In the genomic region with DNA sequence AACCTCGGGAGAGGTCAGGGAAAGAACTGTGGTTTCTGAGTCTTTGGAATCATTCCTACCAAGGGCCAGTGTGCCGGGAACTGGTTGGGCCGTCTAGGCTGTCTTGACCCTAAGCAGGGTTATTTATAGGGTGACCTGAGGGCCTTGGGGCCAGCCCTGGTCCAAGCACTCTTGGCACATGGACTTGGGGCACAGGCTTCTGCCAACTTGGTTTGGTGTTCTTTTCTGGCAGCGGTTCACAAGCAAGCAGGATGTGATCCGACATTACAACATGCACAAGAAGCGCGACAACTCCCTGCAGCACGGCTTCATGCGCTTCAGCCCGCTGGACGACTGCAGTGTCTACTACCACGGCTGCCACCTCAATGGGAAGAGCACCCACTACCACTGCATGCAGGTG, we compare ENCODE assay signal across 17 mouse cellular contexts.
DNase-seq lines count a peak whose midpoint lies in the region; ATAC-seq and TF ChIP-seq lines count a peak whose summit lies in the region.
"Had no signal": no experiment of that assay in that cellular context is flagged by ENCODE, and none has a peak within 500 bp of the region (broad histone marks: within the 10 kb centered on the region; RNA-seq: fewer than 3 reads in every experiment).

No protein-coding gene starts in this region.

- no peak for ATAC-seq in intestine, embryonic 14.5 days (replicated peaks; ENCODE audit: low FRiP score, low TSS enrichment, low read depth)
- no peak for ATAC-seq in intestine, postnatal 0 days
- no peak for ATAC-seq in intestine, embryonic 16.5 days
- no peak for ATAC-seq in hindbrain, embryonic 13.5 days (ENCODE audit: low FRiP score)
- ATAC-seq: activated CD4-positive, CD25-positive, alpha-beta regulatory T cell, adult 4 months; forebrain, embryonic 15.5 days had no signal

- H3K4me1 ChIP-seq in intestine, embryonic 14.5 days (replicated peaks; ENCODE audit: control insufficient read depth, insufficient read depth, low read length), result peaks cover 44% of the 10 kb centered on the region
- peaks cover 8% of the 10 kb centered on the region for H3K4me1 ChIP-seq in intestine, postnatal 0 days (replicated peaks; ENCODE audit: control insufficient read depth, insufficient read depth, low read length)
- peaks cover 31% of the 10 kb centered on the region for H3K4me1 ChIP-seq in intestine, embryonic 16.5 days (ENCODE audit: control insufficient read depth, insufficient read depth, low read length)
- H3K4me1 ChIP-seq in hindbrain, embryonic 13.5 days (replicated peaks), result peaks cover 52% of the 10 kb centered on the region

- H3K27me3 ChIP-seq in intestine, embryonic 14.5 days (replicated peaks; ENCODE audit: control insufficient read depth, insufficient read depth, low read length), result no peaks in the 10 kb centered on the region
- no peaks in the 10 kb centered on the region for H3K27me3 ChIP-seq in intestine, postnatal 0 days (replicated peaks; ENCODE audit: control insufficient read depth, insufficient read depth, low read length)
- H3K27me3 ChIP-seq in intestine, embryonic 16.5 days (replicated peaks; ENCODE audit: control insufficient read depth, insufficient read depth, low read length), result no peaks in the 10 kb centered on the region
- peaks cover 73% of the 10 kb centered on the region for H3K27me3 ChIP-seq in hindbrain, embryonic 13.5 days
- H3K27me3 ChIP-seq: forebrain, embryonic 15.5 days; liver, embryonic 13.5 days had no signal

- no peak overlapping the region for H3K9ac ChIP-seq in intestine, embryonic 14.5 days (ENCODE audit: low read length)
- no peak overlapping the region for H3K9ac ChIP-seq in intestine, postnatal 0 days (ENCODE audit: low read depth, low read length)
- H3K9ac ChIP-seq in intestine, embryonic 16.5 days (ENCODE audit: low read depth, low read length), result no peak overlapping the region
- no peak overlapping the region for H3K9ac ChIP-seq in hindbrain, embryonic 13.5 days
- H3K9ac ChIP-seq: forebrain, embryonic 15.5 days; hindbrain, embryonic 14.5 days had no signal

- TF ChIP-seq CTCF in intestine, postnatal 0 days (IDR thresholded peaks at IDR 0.05; ENCODE audit: low read depth), result no peak

- H3K4me3 ChIP-seq in intestine, embryonic 14.5 days (ENCODE audit: low read depth, low read length), result no peak overlapping the region
- H3K4me3 ChIP-seq in intestine, postnatal 0 days (ENCODE audit: low read depth, low read length), result no peak overlapping the region
- H3K4me3 ChIP-seq in intestine, embryonic 16.5 days (ENCODE audit: low read length), result no peak overlapping the region
- no peak overlapping the region for H3K4me3 ChIP-seq in hindbrain, embryonic 13.5 days
- H3K4me3 ChIP-seq: forebrain, embryonic 15.5 days; liver, embryonic 13.5 days had no signal

- no peak overlapping the region for H3K4me2 ChIP-seq in intestine, embryonic 14.5 days (ENCODE audit: low read length)
- H3K4me2 ChIP-seq in intestine, postnatal 0 days (replicated peaks; ENCODE audit: low read depth), result no peak overlapping the region
- no peak overlapping the region for H3K4me2 ChIP-seq in intestine, embryonic 16.5 days (ENCODE audit: low read depth, low read length)
- H3K4me2 ChIP-seq in hindbrain, embryonic 13.5 days, result no peak overlapping the region
- H3K4me2 ChIP-seq: forebrain, embryonic 15.5 days; hindbrain, embryonic 14.5 days had no signal

- peak overlapping the region; percentile 68 for H3K27ac ChIP-seq in intestine, embryonic 14.5 days (ENCODE audit: low read depth)
- no peak overlapping the region for H3K27ac ChIP-seq in intestine, postnatal 0 days (ENCODE audit: low read depth, low read length)
- peak overlapping the region; percentile 55; the same call in 1 of the 2 replicates for H3K27ac ChIP-seq in intestine, embryonic 16.5 days (ENCODE audit: low read length)
- H3K27ac ChIP-seq in hindbrain, embryonic 13.5 days, result no peak overlapping the region
- H3K27ac ChIP-seq: forebrain, embryonic 15.5 days; hindbrain, embryonic 14.5 days had no signal

- WGBS in intestine, embryonic 14.5 days, result 84% methylated on average over 12 of the region's 12 CpGs
- 81% methylated on average over 12 of the region's 12 CpGs for WGBS in intestine, postnatal 0 days
- WGBS in intestine, embryonic 16.5 days, result 79% methylated on average over 12 of the region's 12 CpGs
- 91% methylated on average over 12 of the region's 12 CpGs for WGBS in hindbrain, embryonic 13.5 days

- no peaks in the 10 kb centered on the region for H3K9me3 ChIP-seq in intestine, embryonic 14.5 days (ENCODE audit: control insufficient read depth, low read length)
- H3K9me3 ChIP-seq in intestine, postnatal 0 days (ENCODE audit: control insufficient read depth), result no peaks in the 10 kb centered on the region
- H3K9me3 ChIP-seq in intestine, embryonic 16.5 days (ENCODE audit: control insufficient read depth, low read length), result no peaks in the 10 kb centered on the region
- no peaks in the 10 kb centered on the region for H3K9me3 ChIP-seq in hindbrain, embryonic 13.5 days
- H3K9me3 ChIP-seq: forebrain, embryonic 15.5 days; liver, embryonic 13.5 days had no signal

- H3K36me3 ChIP-seq in intestine, embryonic 14.5 days (ENCODE audit: control insufficient read depth, insufficient read depth, low read length), result 0 out of 2 replicates have a peak, but pooled peaks cover 6% of the 10 kb centered on the region
- peaks cover 46% of the 10 kb centered on the region; the same call in 1 of the 2 replicates for H3K36me3 ChIP-seq in intestine, postnatal 0 days (ENCODE audit: control insufficient read depth, insufficient read depth)
- H3K36me3 ChIP-seq in intestine, embryonic 16.5 days (ENCODE audit: control insufficient read depth, insufficient read depth, low read length), result no peaks in the 10 kb centered on the region
- peaks cover 9% of the 10 kb centered on the region; the same call in 1 of the 2 replicates for H3K36me3 ChIP-seq in hindbrain, embryonic 13.5 days
- H3K36me3 ChIP-seq: forebrain, embryonic 15.5 days; liver, embryonic 13.5 days had no signal

- peak; percentile 66 for DNase-seq in adrenal gland, postnatal 14 days
- DNase-seq in adrenal gland, postnatal 36 days, result no peak
- DNase-seq in intestine, embryonic 14.5 days (ENCODE audit: low spot score), result no peak
- DNase-seq in fat pad, adult 2 months (ENCODE audit: extremely low read depth, low read depth, low spot score), result peak; percentile 62
- no peak for DNase-seq in cerebellum, adult 18-20 months
- DNase-seq: cerebellum, adult 9-10 months; kidney, adult 8-10 months; left cerebral cortex, postnatal 4 days; liver, embryonic 13.5 days; midbrain, embryonic 14.5 days; right cerebral cortex, adult 18-20 months had no signal

Comparison
In these comparisons a context has a peak if more than half of its experiments do, and no peak if none do; other contexts are left out.
1. DNase-seq: peak in adrenal gland, postnatal 14 days (single experiment) and fat pad, adult 2 months (single experiment); none in adrenal gland, postnatal 36 days (0 of 2), intestine, embryonic 14.5 days (single experiment) and cerebellum, adult 18-20 months (0 of 2).
2. H3K27ac ChIP-seq: peak in intestine, embryonic 14.5 days (single experiment) and intestine, embryonic 16.5 days (single experiment); none in intestine, postnatal 0 days (single experiment) and hindbrain, embryonic 13.5 days (single experiment).